Mouse (Mus musculus) lung, adult 10 weeks (tissue): ENCODE data around the gene Gstm1. TPM values are rescaled to one million over a fixed set of nuclear protein-coding genes. Genes with fewer than 3 reads are reported as not detected.

Experiments used
- polyA plus RNA-seq: library from polyadenylated mRNA; stranded (reverse); fragments of 350-450 nt; fragmentation: Illumina TruSeq; extraction: RNeasy Lipid Tissue Mini Kit (QIAGEN cat#74804); gene quantifications from one replicate; pipeline ENCODE4 v1.2.3, GENCODE M21; 2014; ENCODE audit warnings: low read depth, low replicate concordance; ENCODE audit not compliant: insufficient read depth

The Gstm1 gene
- polyA plus RNA-seq: 591 TPM

GRCm38 (mm10) chr3:108017473-108018189, at the start of gene Gstm1:
Gstm1 (minus strand) TSS chr3:108017973.

GRCm38 (mm10) chr3:108044394-108045140, 26.8 kb upstream of the Gstm1 start, which contains the start of gene Gstm4:
Gstm4 (minus strand) TSS chr3:108044894.

GRCm38 (mm10) chr3:107986041-107986562, 31.7 kb downstream of the Gstm1 start, which contains the start of gene Gstm2:
Gstm2 (minus strand) TSS chr3:107986453.

GRCm38 (mm10) chr3:107968724-107969395, 48.9 kb downstream of the Gstm1 start, which contains the start of gene Gstm3:
Gstm3 (minus strand) TSS chr3:107969283.

Other genes with a start within 250 kb of the Gstm1 start
- gene Eps8l3, start 140.7 kb downstream of the Gstm1 start, polyA plus RNA-seq: not detected
- 28.6 TPM for gene Gstm5, start 122.2 kb downstream of the Gstm1 start, polyA plus RNA-seq
- 7.9 TPM for gene Gstm7, start 86.2 kb downstream of the Gstm1 start, polyA plus RNA-seq
- gene Gstm6, start 74.2 kb downstream of the Gstm1 start, polyA plus RNA-seq: 5.0 TPM
- 0.30 TPM for gene Gstm3, start 48.7 kb downstream of the Gstm1 start, polyA plus RNA-seq
- gene Gstm2, start 31.5 kb downstream of the Gstm1 start, polyA plus RNA-seq: 236 TPM
- gene Gstm4, start 26.9 kb upstream of the Gstm1 start, polyA plus RNA-seq: 15.8 TPM
- 11.1 TPM for gene Ampd2, start 68.7 kb upstream of the Gstm1 start, polyA plus RNA-seq
- not detected for gene Gnat2, start 74.8 kb upstream of the Gstm1 start, polyA plus RNA-seq
- 49.2 TPM for gene Gnai3, start 128.2 kb upstream of the Gstm1 start, polyA plus RNA-seq
- not detected for gene Gpr61, start 136.9 kb upstream of the Gstm1 start, polyA plus RNA-seq
- 5.9 TPM for gene Amigo1, start 168.4 kb upstream of the Gstm1 start, polyA plus RNA-seq
- gene Cyb561d1, start 183.2 kb upstream of the Gstm1 start, polyA plus RNA-seq: 6.2 TPM
- gene Atxn7l2, start 193.0 kb upstream of the Gstm1 start, polyA plus RNA-seq: 2.5 TPM
- 0.10 TPM for gene Sypl2, start 208.7 kb upstream of the Gstm1 start, polyA plus RNA-seq
- 107 TPM for gene Psma5, start 239.0 kb upstream of the Gstm1 start, polyA plus RNA-seq